Mouse (Mus musculus) ES-E14 (cell line): ENCODE measurements at regions not wholly inside any gene's neighbourhood (a gene's known extent, or its start where the extent isn't known, plus 50 kb on each side); places are given as distances from the start of the nearest gene placed in this dataset.

Experiments used
- DNase-seq: peaks from one replicate; pipeline ENCODE4 v3.0.0-alpha.2; 2013; ENCODE audit warnings: low read depth, low spot score
- H3K27ac ChIP-seq: 2 replicates; pipeline ENCODE4 v1.5.1; 2012; ENCODE audit warnings: low read depth, mild to moderate bottlenecking, low read length, moderate library complexity, mixed read lengths; ENCODE audit not compliant: poor library complexity, insufficient read depth, severe bottlenecking
- H3K36me3 ChIP-seq: 2 replicates; pipeline ENCODE4 v1.6.1; 2012; ENCODE audit warnings: mild to moderate bottlenecking, low read length, moderate library complexity, mixed read lengths; ENCODE audit not compliant: control insufficient read depth, poor library complexity, insufficient read depth, severe bottlenecking
- H3K4me1 ChIP-seq, 2 experiments: fragments of 150-350 bp in 1 of 2; sonication (generic) in 1 of 2; 2 replicates each; pipeline ENCODE4 v1.6.1; 2012; ENCODE audit warnings: low read length in 2 of 2, mild to moderate bottlenecking in 1 of 2, mixed read lengths in 1 of 2; ENCODE audit not compliant: control insufficient read depth in 2 of 2, insufficient read depth in 2 of 2, poor library complexity in 1 of 2
- H3K4me3 ChIP-seq, 2 experiments: fragments of 150-350 bp in 1 of 2; sonication (generic) in 1 of 2; 2 replicates each; pipeline ENCODE4 v1.5.1; 2012; ENCODE audit warnings: low read length in 2 of 2, low read depth in 1 of 2, mild to moderate bottlenecking in 1 of 2, mixed read lengths in 1 of 2; ENCODE audit not compliant: insufficient read depth in 1 of 2, poor library complexity in 1 of 2, severe bottlenecking in 1 of 2
- H3K9ac ChIP-seq: 2 replicates; pipeline ENCODE4 v1.6.1; 2012; ENCODE audit warnings: low read depth, mild to moderate bottlenecking, low read length, mixed read lengths; ENCODE audit not compliant: poor library complexity, insufficient read depth, severe bottlenecking
- H3K9me3 ChIP-seq: fragments of 150-350 bp; sonication (generic); 2 replicates; pipeline ENCODE4 v1.6.1; 2012; ENCODE audit warnings: low read depth, mild to moderate bottlenecking, low read length; ENCODE audit not compliant: control insufficient read depth, insufficient read depth
- CHD2 ChIP-seq: IDR thresholded peaks from 2 replicates; pipeline ENCODE4 v1.6.1; 2014; ENCODE audit warnings: mild to moderate bottlenecking, low read depth, low read length, inconsistent platforms
- HCFC1 ChIP-seq: IDR thresholded peaks from 2 replicates; pipeline ENCODE4 v1.6.1; 2012; ENCODE audit warnings: low read length, inconsistent platforms, borderline replicate concordance; ENCODE audit not compliant: insufficient read depth
- MAFK ChIP-seq: IDR thresholded peaks from 2 replicates; pipeline ENCODE4 v1.6.1; 2014; ENCODE audit warnings: mild to moderate bottlenecking, low read depth, low read length, inconsistent platforms; ENCODE audit not compliant: insufficient read depth
- ZC3H11A ChIP-seq: IDR thresholded peaks from 2 replicates; pipeline ENCODE4 v1.6.1; 2012; ENCODE audit warnings: low read depth, mild to moderate bottlenecking, inconsistent platforms, low read length, borderline replicate concordance
- ZNF384 ChIP-seq: IDR thresholded peaks from 2 replicates; pipeline ENCODE4 v1.6.1; 2012; ENCODE audit warnings: low read depth, low read length, inconsistent platforms
- in situ Hi-C, 2 experiments: fragments of 600-800 bp; cut with MboI; formaldehyde crosslinking; loops; one replicate each; pipeline ENCODE4 v1.15.1; 2025; ENCODE audit warnings: low sequenced_read_pairs in 2 of 2, inconsistent platforms in 1 of 2; ENCODE audit not compliant: unreplicated experiment in 2 of 2

DNA sequence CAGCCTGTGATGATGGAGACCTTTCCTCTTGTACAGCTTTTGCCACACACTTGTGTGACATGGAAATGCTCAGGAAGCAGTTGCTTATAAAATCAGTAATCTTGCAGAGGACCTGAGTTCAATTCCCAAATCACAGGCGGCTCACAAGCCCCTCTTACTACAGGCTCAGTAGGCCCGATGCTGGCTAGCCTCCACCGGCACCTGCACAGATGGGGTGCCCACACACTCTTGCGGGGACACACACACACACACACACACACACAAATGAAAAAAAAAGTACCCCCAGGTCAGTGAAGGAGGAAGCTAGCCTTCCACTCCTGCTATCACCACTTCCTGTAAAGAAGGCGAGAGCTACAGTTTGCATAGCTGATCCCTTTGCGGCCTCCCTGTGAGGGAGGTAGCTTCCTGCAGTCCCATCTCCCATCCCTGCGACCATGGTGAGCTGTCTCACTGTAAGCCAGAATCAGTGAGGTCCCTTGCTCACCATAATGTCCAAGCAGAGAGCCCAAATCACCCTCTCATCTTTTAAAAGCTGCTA, 462.2 kb downstream of the Cd83 start:
- in situ Hi-C loops = no loop called here
- Histone ChIP-seq H3K9me3 (no peaks in the 10 kb centered on the region), H3K9ac (no peak overlapping the region), H3K27ac (no peak overlapping the region), H3K4me1 (no peaks in the 10 kb centered on the region), H3K4me3 (no peak overlapping the region), H3K36me3 (no peaks in the 10 kb centered on the region)
- no peak for DNase-seq
- no peak for TF ChIP-seq CHD2

DNA sequence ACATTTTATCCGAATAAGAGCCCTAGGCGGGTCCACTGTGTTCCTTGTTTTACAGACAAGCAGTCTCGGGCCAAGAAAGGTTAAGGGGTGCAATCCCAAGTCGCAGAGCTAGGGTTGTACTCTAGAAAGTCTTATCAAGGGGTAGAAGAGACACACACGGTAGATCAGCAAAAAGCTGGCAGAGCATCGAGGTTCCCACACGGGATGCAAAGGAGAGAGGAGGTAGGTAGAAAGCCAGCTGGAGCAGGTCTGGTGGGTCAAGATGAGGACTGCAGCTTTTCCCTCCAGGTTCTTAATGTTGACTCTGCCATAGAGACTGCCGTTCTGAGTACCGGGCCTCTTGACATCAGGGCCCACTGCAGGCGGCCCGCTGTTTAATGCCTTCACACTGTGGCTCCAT, 463.3 kb downstream of the Cd83 start:
- no peaks in the 10 kb centered on the region for H3K4me1 ChIP-seq
- no peak overlapping the region for H3K27ac ChIP-seq
- in situ Hi-C loops = no loop called here
- H3K9me3 ChIP-seq = no peaks in the 10 kb centered on the region
- no peak overlapping the region for H3K4me3 ChIP-seq
- no peak for TF ChIP-seq ZC3H11A
- no peak for TF ChIP-seq ZNF384
- TF ChIP-seq MAFK = no peak
- TF ChIP-seq HCFC1 = no peak
- TF ChIP-seq CHD2 = no peak
- H3K9ac ChIP-seq = no peak overlapping the region
- DNase-seq = no peak
- no peaks in the 10 kb centered on the region for H3K36me3 ChIP-seq

DNA sequence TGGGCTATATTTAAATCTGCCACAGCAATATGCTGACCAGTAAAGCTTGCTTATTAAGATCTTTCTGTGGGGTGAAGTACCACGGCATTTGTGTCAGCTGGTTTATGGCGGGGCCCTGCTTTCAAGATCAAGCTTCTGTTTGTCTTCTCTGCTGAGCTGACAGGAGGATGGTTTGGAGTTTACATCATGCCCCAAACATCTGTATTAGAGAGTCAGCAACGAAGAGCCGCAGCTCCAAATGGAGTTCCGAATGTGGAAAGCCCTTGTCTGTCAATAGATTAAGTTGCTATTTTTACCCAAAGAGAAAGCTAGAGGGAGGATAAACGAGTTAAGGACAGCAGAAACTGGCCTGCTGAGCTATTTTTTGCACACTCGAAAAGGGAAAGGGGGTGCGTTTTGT, 463.8 kb downstream of the Cd83 start:
- no peak overlapping the region for H3K27ac ChIP-seq
- no peak for TF ChIP-seq CHD2
- TF ChIP-seq ZNF384 = no peak
- no peak for TF ChIP-seq MAFK
- TF ChIP-seq HCFC1 = no peak
- no peak for TF ChIP-seq ZC3H11A
- H3K4me3 ChIP-seq = no peak overlapping the region
- H3K9me3 ChIP-seq = no peaks in the 10 kb centered on the region
- H3K9ac ChIP-seq = no peak overlapping the region
- H3K36me3 ChIP-seq = no peaks in the 10 kb centered on the region
- in situ Hi-C loops = no loop called here
- no peak for DNase-seq
- H3K4me1 ChIP-seq = no peaks in the 10 kb centered on the region

DNA sequence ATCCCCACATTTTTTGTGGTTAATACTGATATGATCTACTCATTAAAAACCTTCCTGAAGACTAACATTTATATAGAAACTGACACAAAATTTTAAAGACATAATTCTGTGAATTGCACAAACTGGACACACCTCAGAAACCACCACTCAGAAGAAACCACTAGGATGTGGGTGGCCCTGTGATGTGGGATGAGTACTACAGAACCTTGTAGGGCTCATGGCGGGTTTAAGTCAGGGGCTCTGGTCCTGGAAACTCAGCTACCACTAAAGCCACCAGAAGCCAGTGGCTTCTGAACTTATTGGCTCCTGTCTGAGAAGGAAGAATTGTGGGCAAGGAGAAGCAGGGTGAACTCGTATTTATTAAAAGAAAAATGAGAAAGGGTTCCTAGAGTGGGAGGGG, 464.5 kb downstream of the Cd83 start:
- TF ChIP-seq HCFC1 (no peak), ZC3H11A (no peak), MAFK (no peak), ZNF384 (no peak), CHD2 (no peak)
- no peak overlapping the region for H3K9ac ChIP-seq
- in situ Hi-C loops = no loop called here
- H3K36me3 ChIP-seq = no peaks in the 10 kb centered on the region
- no peak overlapping the region for H3K27ac ChIP-seq
- H3K4me1 ChIP-seq = no peaks in the 10 kb centered on the region
- DNase-seq = no peak
- no peaks in the 10 kb centered on the region for H3K9me3 ChIP-seq
- H3K4me3 ChIP-seq = no peak overlapping the region

DNA sequence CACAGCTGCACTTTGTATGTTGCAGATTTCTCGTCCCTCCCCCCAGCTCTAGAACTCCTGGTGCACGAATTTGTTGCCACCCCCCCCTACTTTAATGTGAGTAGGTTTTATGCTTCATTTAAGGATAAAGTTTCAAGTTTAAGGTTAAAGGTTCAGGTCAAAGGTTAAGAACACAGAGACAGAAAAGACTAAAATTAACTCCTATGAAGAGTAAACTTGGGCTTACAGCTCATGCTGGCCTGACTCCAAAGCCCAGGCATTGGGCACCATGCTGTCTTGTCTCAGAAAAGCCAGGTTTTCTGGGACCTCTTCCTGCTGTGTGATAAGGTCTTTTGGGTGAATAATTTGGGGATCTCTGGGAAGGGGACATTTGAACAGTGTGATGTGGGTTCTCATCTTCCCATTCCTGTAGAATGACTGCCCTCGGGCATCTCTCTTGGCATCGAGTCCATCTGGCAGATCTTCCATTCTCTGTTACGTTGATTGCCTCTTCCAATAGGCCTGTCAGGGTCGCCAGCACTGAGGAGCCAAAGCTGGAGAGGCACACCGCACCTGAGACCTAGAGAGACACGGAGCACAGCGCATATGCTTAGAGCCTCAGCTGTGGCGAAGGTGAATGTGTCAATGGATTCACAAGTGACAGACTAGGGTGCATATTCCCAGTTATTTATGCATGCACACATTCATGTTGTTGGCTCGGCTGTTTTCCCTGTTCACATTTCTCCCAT, 466.1 kb downstream of the Cd83 start:
- no peak for TF ChIP-seq ZC3H11A
- TF ChIP-seq ZNF384 = no peak
- no peak for TF ChIP-seq MAFK
- no peak for TF ChIP-seq CHD2
- no peak for TF ChIP-seq HCFC1
- DNase-seq = no peak
- H3K4me1 ChIP-seq = no peaks in the 10 kb centered on the region
- H3K27ac ChIP-seq = no peak overlapping the region
- in situ Hi-C loops = no loop called here
- no peaks in the 10 kb centered on the region for H3K36me3 ChIP-seq
- no peak overlapping the region for H3K4me3 ChIP-seq
- H3K9ac ChIP-seq = no peak overlapping the region
- H3K9me3 ChIP-seq = no peaks in the 10 kb centered on the region
